Mouse (Mus musculus): ENCODE results near the gene Tcf3. TPM values are rescaled to one million over a fixed set of nuclear protein-coding genes. Genes with fewer than 3 reads are reported as not detected.

Gene Tcf3
- polyA plus RNA-seq, 1 experiment from 2014 or later: 96.9 TPM

DNA sequence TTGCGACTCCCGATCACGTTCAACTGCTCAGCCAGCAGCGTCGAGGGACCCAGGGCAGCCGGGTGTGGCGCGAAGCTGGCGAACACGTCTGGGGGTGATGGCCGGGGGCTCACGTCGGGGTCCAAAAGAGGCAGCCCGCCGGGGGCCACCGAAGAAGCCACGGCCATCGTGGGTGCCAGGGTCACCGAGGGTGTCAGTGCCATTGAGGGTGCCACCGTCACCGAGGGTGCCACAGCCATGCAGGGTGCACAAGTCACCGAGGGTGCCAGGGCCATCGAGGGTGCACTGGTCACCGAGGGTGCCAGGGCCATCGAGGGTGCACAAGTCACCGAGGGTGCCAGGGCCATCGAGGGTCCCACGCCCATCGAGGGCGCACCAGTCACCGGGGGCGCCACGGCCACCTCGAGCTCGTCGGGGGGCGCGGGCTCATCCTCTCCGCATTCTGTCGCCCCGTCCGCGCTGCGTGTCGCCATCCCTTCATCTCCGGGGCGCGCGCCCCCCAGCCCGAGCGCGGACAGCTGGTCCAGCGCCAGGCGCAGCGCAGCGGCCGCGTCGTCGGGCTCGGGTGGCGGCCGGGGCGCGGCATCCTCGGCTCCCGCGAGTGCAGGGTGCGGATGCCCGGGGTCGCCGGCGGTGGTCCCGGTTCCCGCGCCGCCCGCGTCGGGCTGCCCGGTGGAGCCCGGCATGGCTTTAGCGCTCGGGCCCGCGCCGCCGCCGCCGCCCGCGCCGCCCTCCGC lies 46.5 kb downstream of the Tcf3 start:
- POLR2A ChIA-PET: interaction anchor here (0.7 to 5.3 kb wide), 4 partner anchors 12 to 46 kb away, joined by 3 to 38 read pairs (median 4); partner anchors contain the start of gene Mbd3
- in situ Hi-C loops (cut with MboI; ENCODE audit: low pct_unique_long_range_greater_than_20kb): no loop called here
- ATAC-seq (no peak), DNase-seq (ENCODE audit: low read depth, low spot score) (no peak)
- TF ChIP-seq CTCF (IDR thresholded peaks at IDR 0.05): no peak
- H3K27me3 ChIP-seq: no peaks in the 10 kb centered on the region
- CTCF ChIA-PET: interaction anchor here (0.7 to 1.5 kb wide), 3 partner anchors 10 to 59 kb away, joined by 3 to 10 read pairs (median 4); no protein-coding TSS in a partner anchor

DNA sequence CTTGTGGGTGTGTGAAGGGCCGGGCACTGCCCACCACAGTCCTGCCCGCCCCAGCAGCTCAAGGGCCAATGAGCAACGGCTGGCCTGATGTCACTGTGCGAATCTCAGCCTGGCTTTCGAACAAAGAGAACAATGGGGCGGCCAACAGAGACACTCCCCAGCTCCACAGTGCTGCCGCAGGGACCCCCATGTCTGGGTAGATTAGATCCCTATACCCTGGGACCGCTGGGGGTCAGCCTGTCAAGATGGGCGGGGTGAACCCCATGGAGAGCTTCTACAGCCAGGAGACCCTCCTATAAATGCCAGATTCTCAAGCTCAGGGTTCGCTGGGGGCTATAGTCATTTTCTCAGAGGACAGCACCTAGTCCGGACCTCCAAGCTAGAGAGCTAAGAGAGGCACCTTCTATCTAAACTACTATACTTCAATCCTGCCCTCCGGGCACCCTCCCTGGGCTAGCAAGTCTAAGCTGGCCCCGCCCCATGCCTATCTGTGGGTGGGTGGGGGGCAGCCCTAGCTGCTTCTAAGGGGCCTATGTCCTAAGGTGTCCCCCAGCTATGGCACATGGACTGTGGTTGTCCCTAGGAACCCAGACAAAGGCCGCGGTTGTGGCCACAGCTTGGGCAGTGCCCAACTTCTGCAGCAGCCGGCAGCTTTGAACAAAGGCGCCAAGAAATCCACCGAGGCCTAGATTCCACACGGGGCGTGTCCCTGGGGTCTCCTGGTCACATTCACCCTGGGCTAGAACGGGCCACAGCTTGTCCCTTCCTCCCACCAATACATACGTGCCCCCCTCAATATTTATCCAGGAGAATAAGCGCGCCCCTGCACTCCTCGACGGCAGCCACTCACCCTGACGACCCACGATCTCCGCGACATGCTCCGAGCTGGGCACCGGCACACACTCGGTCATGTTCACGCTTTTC lies 47.4 kb downstream of the Tcf3 start:
- TF ChIP-seq CTCF (IDR thresholded peaks at IDR 0.05): no peak
- ATAC-seq: no peak
- ChIA-PET CTCF (interaction anchor here (1.0 to 2.2 kb wide), 4 partner anchors 9 to 171 kb away, joined by 4 to 10 read pairs (median 7); no protein-coding TSS in a partner anchor), POLR2A (interaction anchor here (1.0 to 5.3 kb wide), 3 partner anchors 13 to 20 kb away, joined by 3 to 38 read pairs (median 3); partner anchors contain the start of gene Mbd3)
- H3K27me3 ChIP-seq: no peaks in the 10 kb centered on the region
- no peak for DNase-seq (ENCODE audit: low read depth, low spot score)
- in situ Hi-C loops (cut with MboI; ENCODE audit: low pct_unique_long_range_greater_than_20kb): no loop called here

DNA sequence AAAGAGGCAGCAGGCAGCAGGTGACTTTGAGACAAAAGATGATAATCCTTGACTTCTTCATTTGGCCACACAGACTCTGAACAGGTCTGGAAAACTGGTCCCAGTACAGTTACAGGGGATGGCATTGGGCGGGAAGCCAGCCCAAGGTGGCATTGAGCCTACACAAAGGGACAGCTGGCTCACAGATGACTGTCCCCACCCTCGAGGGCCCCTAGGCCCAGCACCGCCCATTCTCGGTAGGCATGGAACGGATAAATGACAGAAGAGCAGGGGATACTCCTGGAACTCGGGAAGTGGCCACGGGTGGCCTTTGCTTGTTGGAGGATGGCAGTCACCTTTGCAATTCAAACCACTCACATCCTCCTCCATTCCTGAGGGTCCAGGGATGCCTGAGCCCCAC lies 48.1 kb downstream of the Tcf3 start:
- DNase-seq (ENCODE audit: low read depth, low spot score): no peak
- POLR2A ChIA-PET: interaction anchor here (1.0 to 5.3 kb wide), 2 partner anchors 14 to 19 kb away, joined by 3 to 38 read pairs; partner anchors contain the start of gene Mbd3
- in situ Hi-C loops (cut with MboI; ENCODE audit: low pct_unique_long_range_greater_than_20kb): no loop called here
- TF ChIP-seq CTCF (IDR thresholded peaks at IDR 0.05): no peak
- CTCF ChIA-PET: interaction anchor here (0.7 to 2.2 kb wide), 5 partner anchors 9 to 172 kb away, joined by 3 to 10 read pairs (median 5); no protein-coding TSS in a partner anchor
- ATAC-seq: no peak
- H3K27me3 ChIP-seq: no peaks in the 10 kb centered on the region

DNA sequence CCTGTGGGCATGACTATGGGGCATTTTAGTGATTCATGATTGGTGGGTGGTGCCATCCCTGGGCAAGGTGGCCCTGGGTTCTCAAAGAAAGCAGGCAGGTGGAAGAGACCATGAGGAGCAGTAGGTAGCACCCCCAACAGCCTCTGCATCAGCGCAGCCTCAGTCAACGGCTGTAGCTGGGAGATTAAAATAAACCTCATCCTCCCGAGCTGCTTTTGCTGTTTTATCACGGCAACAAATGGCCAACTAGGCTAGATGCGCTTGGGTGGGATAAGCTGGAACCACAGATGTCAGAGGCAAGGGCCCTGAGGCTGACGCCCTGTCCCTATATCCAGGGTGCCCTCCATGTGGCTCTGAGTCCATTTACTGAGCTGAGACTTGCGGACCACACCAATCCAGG lies 48.7 kb downstream of the Tcf3 start:
- ATAC-seq (no peak), DNase-seq (ENCODE audit: low read depth, low spot score) (no peak)
- ChIA-PET CTCF (interaction anchor here (0.7 to 2.2 kb wide), 6 partner anchors 10 to 173 kb away, joined by 3 to 10 read pairs (median 4); no protein-coding TSS in a partner anchor), POLR2A (interaction anchor here (1.0 to 5.3 kb wide), 2 partner anchors 14 to 19 kb away, joined by 3 to 38 read pairs; partner anchors contain the start of gene Mbd3)
- no peak for TF ChIP-seq CTCF (IDR thresholded peaks at IDR 0.05)
- H3K27me3 ChIP-seq: no peaks in the 10 kb centered on the region
- in situ Hi-C loops (cut with MboI; ENCODE audit: low pct_unique_long_range_greater_than_20kb): no loop called here

DNA sequence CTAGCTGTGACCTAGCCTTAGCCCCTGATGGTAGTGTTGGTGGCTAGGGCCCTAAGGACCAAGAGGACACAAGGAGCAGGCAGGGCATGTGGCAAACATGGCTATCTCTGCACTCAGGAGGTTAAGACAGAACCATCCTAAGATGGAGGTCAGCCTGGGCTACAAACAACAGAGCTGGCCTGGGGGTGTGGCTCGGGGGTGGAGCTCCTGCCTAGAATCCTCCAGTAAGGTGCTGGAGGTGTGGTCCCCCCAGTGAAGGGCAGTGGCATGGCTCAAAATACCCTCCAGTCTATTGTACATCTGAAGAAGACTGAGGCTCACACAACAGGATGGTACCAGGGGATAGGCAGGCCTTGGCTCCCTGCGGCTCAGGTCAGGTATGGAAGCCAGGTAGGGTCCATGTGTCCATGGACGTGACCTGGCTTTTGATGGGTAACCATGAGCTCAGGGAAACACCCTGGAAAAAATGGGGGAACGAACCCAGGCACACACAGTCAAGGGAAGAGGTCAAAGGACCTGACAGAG lies 49.3 kb downstream of the Tcf3 start:
- ChIA-PET POLR2A (interaction anchor here (1.0 to 5.3 kb wide), 2 partner anchors 15 to 20 kb away, joined by 3 to 38 read pairs; partner anchors contain the start of gene Mbd3), CTCF (interaction anchor here (1.0 to 2.2 kb wide), 5 partner anchors 10 to 173 kb away, joined by 3 to 10 read pairs (median 5); no protein-coding TSS in a partner anchor)
- DNase-seq (ENCODE audit: low read depth, low spot score): no peak
- H3K27me3 ChIP-seq: no peaks in the 10 kb centered on the region
- in situ Hi-C loops (cut with MboI; ENCODE audit: low pct_unique_long_range_greater_than_20kb): no loop called here
- no peak for TF ChIP-seq CTCF (IDR thresholded peaks at IDR 0.05)
- no peak for ATAC-seq

DNA sequence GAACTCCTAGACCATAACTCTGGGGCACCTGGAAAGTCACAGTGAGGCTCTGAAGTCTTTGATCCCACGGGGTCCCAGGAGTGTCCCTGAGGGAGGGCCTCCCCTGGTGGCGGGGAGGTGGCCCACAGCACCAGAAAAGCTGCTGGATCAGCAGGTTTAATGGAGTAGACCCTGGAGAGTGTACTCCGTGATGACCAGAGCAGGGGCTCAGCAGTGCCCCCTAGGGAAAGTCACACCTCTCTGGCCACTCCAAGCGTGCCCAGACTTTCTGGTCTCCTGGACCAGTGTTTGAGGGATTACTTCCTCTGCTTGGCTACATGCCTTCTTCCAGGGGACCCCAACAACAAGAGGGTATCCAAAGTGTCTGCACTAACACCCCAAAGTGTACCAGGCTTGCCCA lies 50.0 kb downstream of the Tcf3 start:
- in situ Hi-C loops (cut with MboI; ENCODE audit: low pct_unique_long_range_greater_than_20kb): no loop called here
- CTCF ChIA-PET: interaction anchor here (1.0 to 2.2 kb wide), 6 partner anchors 9 to 123 kb away, joined by 3 to 10 read pairs (median 4); no protein-coding TSS in a partner anchor
- no peaks in the 10 kb centered on the region for H3K27me3 ChIP-seq
- POLR2A ChIA-PET: interaction anchor here (1.2 to 5.3 kb wide), 2 partner anchors 10 to 15 kb away, joined by 3 to 38 read pairs; partner anchors contain the start of gene Mbd3
- no peak for ATAC-seq
- DNase-seq (ENCODE audit: low read depth, low spot score): no peak
- no peak for TF ChIP-seq CTCF (IDR thresholded peaks at IDR 0.05)

DNA sequence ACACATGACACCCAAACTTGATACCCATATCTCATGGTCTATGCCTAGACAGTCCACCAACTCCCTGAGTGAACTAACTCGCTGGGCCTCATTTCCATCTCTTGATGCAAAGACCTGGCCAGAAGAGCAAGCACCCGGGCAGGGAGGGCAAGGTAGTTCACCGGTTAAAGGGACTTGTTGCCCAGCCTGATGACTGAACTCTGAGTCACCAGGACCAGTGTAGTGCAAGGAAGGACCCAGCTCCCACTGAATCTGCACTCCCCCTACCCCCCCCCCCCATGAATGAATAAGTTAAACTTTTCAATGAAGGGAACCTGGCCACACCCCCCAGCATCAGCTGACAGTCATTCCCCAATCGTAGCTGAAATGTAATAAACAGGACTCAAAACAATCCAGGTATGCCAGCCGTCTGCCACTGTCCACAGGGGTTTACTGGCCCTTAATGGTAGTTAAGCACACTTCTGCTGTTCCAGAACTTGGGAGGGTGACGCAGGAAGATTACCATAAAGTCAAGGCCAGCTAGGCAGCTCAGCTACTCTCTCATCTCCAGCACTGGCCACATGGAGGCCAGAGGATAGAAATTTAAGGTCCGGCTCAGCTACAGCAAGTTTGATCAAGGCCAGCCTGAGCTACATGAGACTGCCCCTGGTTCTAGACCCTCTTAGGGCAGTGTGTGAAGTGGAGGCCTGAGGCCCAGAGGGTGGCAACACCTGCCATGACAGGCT lies 50.6 kb downstream of the Tcf3 start:
- no peak for TF ChIP-seq CTCF (IDR thresholded peaks at IDR 0.05)
- ChIA-PET CTCF (interaction anchor here (1.0 to 2.2 kb wide), 4 partner anchors 8 to 124 kb away, joined by 3 to 7 read pairs (median 4); no protein-coding TSS in a partner anchor), POLR2A (interaction anchor here (1.2 kb wide), 1 partner anchor 10 kb away, joined by 3 read pairs; no protein-coding TSS in a partner anchor)
- ATAC-seq (no peak), DNase-seq (ENCODE audit: low read depth, low spot score) (no peak)
- in situ Hi-C loops (cut with MboI; ENCODE audit: low pct_unique_long_range_greater_than_20kb): no loop called here
- no peaks in the 10 kb centered on the region for H3K27me3 ChIP-seq

DNA sequence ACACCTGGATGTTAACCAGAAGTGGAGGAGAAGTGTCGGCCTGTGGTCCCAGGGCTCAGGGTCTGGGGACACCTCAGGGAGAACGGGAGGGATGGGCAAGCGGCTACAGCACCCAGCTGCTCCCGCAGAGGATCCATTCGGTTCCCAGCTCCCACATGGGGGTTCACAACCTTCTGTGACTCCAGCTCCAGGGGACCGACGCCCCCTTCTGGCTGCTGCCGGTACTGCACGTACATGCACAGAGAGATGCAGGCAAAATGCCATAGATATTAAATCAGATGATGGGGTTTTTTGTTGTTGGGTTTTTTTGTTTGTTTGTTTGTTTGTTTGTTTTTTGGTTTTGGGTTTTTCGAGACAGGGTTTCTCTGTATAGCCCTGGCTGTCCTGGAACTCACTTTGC lies 55.7 kb downstream of the Tcf3 start:
- POLR2A ChIA-PET: no interaction called here
- CTCF ChIA-PET: interaction anchor here (1.6 to 3.0 kb wide), 3 partner anchors 9 to 83 kb away, joined by 3 to 10 read pairs (median 9); no protein-coding TSS in a partner anchor
- in situ Hi-C loops (cut with MboI; ENCODE audit: low pct_unique_long_range_greater_than_20kb): no loop called here
- ATAC-seq: no peak
- no peaks in the 10 kb centered on the region for H3K27me3 ChIP-seq
- TF ChIP-seq CTCF (IDR thresholded peaks at IDR 0.05): no peak
- DNase-seq (ENCODE audit: low read depth, low spot score): no peak

DNA sequence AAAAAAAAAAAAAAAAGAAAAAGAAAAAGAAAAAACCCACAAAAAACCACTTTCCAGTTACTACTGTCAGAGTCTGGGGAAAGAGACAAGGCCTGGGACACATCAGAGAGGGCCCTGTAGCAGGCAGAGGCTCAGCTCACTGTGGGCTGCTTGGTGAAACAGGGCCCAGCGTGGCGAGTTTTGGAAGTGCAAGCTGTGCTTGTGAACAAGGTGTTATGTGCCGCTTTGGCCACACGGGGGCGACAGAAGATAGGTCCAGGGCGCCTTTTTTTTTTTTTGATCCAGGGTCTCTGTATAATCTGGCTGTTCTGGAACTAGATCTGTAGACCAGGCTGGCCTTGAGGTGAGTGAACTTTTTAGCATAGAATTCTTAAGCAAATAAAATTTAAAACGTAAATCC lies 57.3 kb downstream of the Tcf3 start:
- CTCF ChIA-PET: interaction anchor here (0.6 to 3.0 kb wide), 5 partner anchors 10 to 61 kb away, joined by 3 to 10 read pairs (median 3); partner anchors contain the start of gene Uqcr11
- H3K27me3 ChIP-seq: no peaks in the 10 kb centered on the region
- no peak for TF ChIP-seq CTCF (IDR thresholded peaks at IDR 0.05)
- in situ Hi-C loops (cut with MboI; ENCODE audit: low pct_unique_long_range_greater_than_20kb): no loop called here
- no peak for ATAC-seq
- POLR2A ChIA-PET: interaction anchor here (0.5 to 0.7 kb wide), 2 partner anchors 26 to 208 kb away, joined by 3 to 5 read pairs; no protein-coding TSS in a partner anchor
- no peak for DNase-seq (ENCODE audit: low read depth, low spot score)

Measured in Patski (cell line).